Mouse (Mus musculus) G1E (cell line): ENCODE data around the gene Rab31.

Experiments used
- CTCF ChIP-seq: IDR thresholded peaks from 2 replicates; pipeline ENCODE4 v1.5.1; 2012; ENCODE audit warnings: low read depth, low read length, inconsistent platforms, mixed read lengths
- GATA1 ChIP-seq: IDR thresholded peaks from 2 replicates; pipeline ENCODE4 v1.6.1; 2012; ENCODE audit warnings: borderline replicate concordance, low read length, inconsistent platforms, mixed read lengths
- GATA2 ChIP-seq: IDR thresholded peaks from 2 replicates; pipeline ENCODE4 v1.6.1; 2012; ENCODE audit warnings: low read depth, low read length, inconsistent platforms, borderline replicate concordance

GRCm38 (mm10) chr17:65774439-65774838 is 1.9 kb upstream of the Rab31 start:
- TF ChIP-seq CTCF, result no peak
- TF ChIP-seq GATA1, result no peak
- no peak for TF ChIP-seq GATA2
